Mouse (Mus musculus) forebrain, embryonic 14.5 days (tissue): ENCODE measurements at regions not wholly inside any gene's neighbourhood (a gene's known extent, or its start where the extent isn't known, plus 50 kb on each side); places are given as distances from the start of the nearest gene placed in this dataset.
"Not testable (repeated sequence)": the region's sequence is repeated elsewhere in the genome, so short reads cannot be mapped to it uniquely, and the experiment has no call there.

Source experiments
- ATAC-seq: fragments of 200-750 bp; cut with Nextera tagmentation; 2 replicates; pipeline ENCODE4 v1.8.0; 2017; ENCODE audit warnings: mild to moderate bottlenecking, moderate library complexity
- DNase-seq: peaks from one replicate; pipeline ENCODE4 v3.0.0-alpha.2; 2015; ENCODE audit warnings: low spot score
- H3K27ac ChIP-seq: fragments of 300-500 bp; sonication (generic); 2 replicates; pipeline ENCODE4 v1.5.1; 2014; ENCODE audit warnings: low read depth, mild to moderate bottlenecking, control low read depth, low read length, moderate library complexity
- H3K27me3 ChIP-seq: fragments of 300-500 bp; sonication (generic); replicated peaks from 2 replicates; pipeline ENCODE4 v1.6.1; 2014; ENCODE audit warnings: low read length, control low read depth, mixed read lengths; ENCODE audit not compliant: control insufficient read depth, insufficient read depth
- H3K36me3 ChIP-seq: fragments of 300-500 bp; sonication (generic); 2 replicates; pipeline ENCODE4 v1.6.1; 2014; ENCODE audit warnings: low read length, control low read depth; ENCODE audit not compliant: control insufficient read depth, insufficient read depth
- H3K4me1 ChIP-seq: fragments of 300-500 bp; sonication (generic); 2 replicates; pipeline ENCODE4 v1.6.1; 2014; ENCODE audit warnings: antibody characterized with exemption, low read length, control low read depth; ENCODE audit not compliant: control insufficient read depth, insufficient read depth
- H3K4me2 ChIP-seq: fragments of 300-500 bp; sonication (generic); 2 replicates; pipeline ENCODE4 v1.6.1; 2014; ENCODE audit warnings: mild to moderate bottlenecking, control low read depth, low read length
- H3K4me3 ChIP-seq: fragments of 300-500 bp; sonication (generic); 2 replicates; pipeline ENCODE4 v1.5.1; 2014; ENCODE audit warnings: low read depth, low read length, control low read depth
- H3K9ac ChIP-seq: fragments of 300-500 bp; sonication (generic); 2 replicates; pipeline ENCODE4 v1.6.1; 2014; ENCODE audit warnings: mild to moderate bottlenecking, low read length, control low read depth, moderate library complexity
- H3K9me3 ChIP-seq: fragments of 300-500 bp; sonication (generic); replicated peaks from 2 replicates; pipeline ENCODE4 v1.6.1; 2016; ENCODE audit warnings: low read length, control low read depth, mixed read lengths; ENCODE audit not compliant: control insufficient read depth
- WGBS: fragments of 180-500 bp; shearing (Covaris S2); extraction: QIAGEN DNeasy Blood & Tissue Kit; methylation state at CpG from one replicate; pipeline ENCODE4 v1.1.7; 2014; 5-methylcytosine and 5-hydroxymethylcytosine counted together

GRCm38 (mm10) chrX:77425728-77426102, 85.1 kb upstream of the Tbl1x start:
- not testable (repeated sequence) for ATAC-seq, H3K27ac ChIP-seq
- 75% methylated on average over 3 of the region's 3 CpGs for WGBS

DNA sequence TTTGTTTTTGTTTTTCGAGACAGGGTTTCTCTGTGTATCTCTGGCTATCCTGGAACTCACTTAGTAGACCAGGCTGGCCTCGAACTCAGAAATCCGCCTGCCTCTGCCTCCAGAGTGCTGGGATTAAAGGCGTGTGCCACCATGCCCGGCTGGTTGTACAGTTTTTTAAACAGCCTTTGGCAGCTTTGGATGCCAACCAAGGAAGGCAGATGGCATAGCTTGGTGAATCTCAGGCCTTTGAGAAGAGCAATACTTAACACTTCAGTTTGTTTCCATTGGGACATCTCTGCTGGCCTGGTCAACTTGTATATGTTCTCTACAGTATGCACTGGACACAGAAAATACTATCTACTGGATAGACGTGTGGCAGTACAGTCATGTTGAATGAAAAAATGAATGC, 84.0 kb upstream of the Tbl1x start:
- WGBS = 82% methylated on average over 6 of the region's 6 CpGs

More at GRCm38 (mm10) chrX:77425728-77426102, 85.1 kb upstream of the Tbl1x start:
- not testable (repeated sequence) for H3K4me1 ChIP-seq, H3K9me3 ChIP-seq, H3K27me3 ChIP-seq, H3K9ac ChIP-seq, H3K4me2 ChIP-seq, H3K36me3 ChIP-seq, DNase-seq, H3K4me3 ChIP-seq

GRCm38 (mm10) chrX:77432001-77432565, 78.7 kb upstream of the Tbl1x start:
- ATAC-seq = no peak

More for the DNA sequence above, 84.0 kb upstream of the Tbl1x start:
- not testable (repeated sequence) for ATAC-seq, H3K9me3 ChIP-seq, H3K4me3 ChIP-seq, H3K4me2 ChIP-seq, H3K4me1 ChIP-seq, DNase-seq, H3K9ac ChIP-seq, H3K36me3 ChIP-seq, H3K27me3 ChIP-seq, H3K27ac ChIP-seq

GRCm38 (mm10) chrX:77432846-77433810, 77.7 kb upstream of the Tbl1x start:
- Histone ChIP-seq H3K9me3 (no peaks in the 10 kb centered on the region), H3K4me3 (peak overlapping the region; percentile 16), H3K4me1 (peaks cover 3% of the 10 kb centered on the region; the same call in 1 of the 2 replicates), H3K36me3 (no peaks in the 10 kb centered on the region), H3K27ac (peak overlapping the region; percentile 60), H3K9ac (no peak overlapping the region), H3K27me3 (no peaks in the 10 kb centered on the region), H3K4me2 (peak overlapping the region; percentile 39; the same call in 1 of the 2 replicates)
- peak; percentile 98 for DNase-seq
- WGBS = 26% methylated on average over 25 of the region's 29 CpGs
- ATAC-seq = peak; percentile 94

More at GRCm38 (mm10) chrX:77432001-77432565, 78.7 kb upstream of the Tbl1x start:
- Histone ChIP-seq H3K4me1 (peaks cover 3% of the 10 kb centered on the region; the same call in 1 of the 2 replicates), H3K4me2 (no peak overlapping the region), H3K36me3 (no peaks in the 10 kb centered on the region), H3K9me3 (no peaks in the 10 kb centered on the region), H3K4me3 (no peak overlapping the region), H3K27me3 (no peaks in the 10 kb centered on the region), H3K27ac (peak overlapping the region; percentile 55; the same call in 1 of the 2 replicates), H3K9ac (no peak overlapping the region)
- DNase-seq = no peak
- WGBS = 86% methylated on average over 2 of the region's 2 CpGs

DNA sequence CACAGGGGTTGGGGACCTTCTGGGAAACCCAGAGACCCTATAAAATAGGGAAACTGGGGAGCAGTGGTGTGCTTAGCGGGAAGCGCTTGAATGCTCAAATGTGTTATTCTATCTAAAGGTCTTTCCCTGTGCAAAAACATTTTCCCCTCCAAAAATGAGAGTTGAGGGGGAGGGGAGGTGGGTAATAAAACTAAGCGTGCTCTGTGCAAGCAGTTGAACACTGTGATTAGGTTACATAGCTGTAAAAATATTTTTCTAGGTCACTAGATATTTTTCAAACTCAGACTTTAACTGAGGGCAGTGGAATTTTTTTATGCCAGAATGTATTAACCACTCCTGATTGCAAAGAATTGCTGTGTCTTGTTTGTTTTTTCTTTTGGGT, 77.0 kb upstream of the Tbl1x start:
- 31% methylated on average over 3 of the region's 3 CpGs for WGBS
- peaks cover 3% of the 10 kb centered on the region; the same call in 1 of the 2 replicates for H3K4me1 ChIP-seq
- no peak overlapping the region for H3K4me3 ChIP-seq
- H3K4me2 ChIP-seq = peak overlapping the region; percentile 39; the same call in 1 of the 2 replicates
- no peaks in the 10 kb centered on the region for H3K9me3 ChIP-seq
- H3K27ac ChIP-seq = peak overlapping the region; percentile 60
- no peak overlapping the region for H3K9ac ChIP-seq
- peak; percentile 49; the same call in 1 of the 2 replicates for ATAC-seq
- no peaks in the 10 kb centered on the region for H3K27me3 ChIP-seq
- no peaks in the 10 kb centered on the region for H3K36me3 ChIP-seq
- no peak for DNase-seq

- Histone ChIP-seq H3K4me2 (no peak overlapping the region), H3K4me1 (no peaks in the 10 kb centered on the region), H3K4me3 (no peak overlapping the region), H3K9me3 (no peaks in the 10 kb centered on the region), H3K27me3 (no peaks in the 10 kb centered on the region), H3K36me3 (no peaks in the 10 kb centered on the region), H3K9ac (no peak overlapping the region), H3K27ac (no peak overlapping the region; the same call in 1 of the 2 replicates)
- 28% methylated on average over 3 of the region's 3 CpGs for WGBS
- DNase-seq = peak; percentile 74
- peak; percentile 66 for ATAC-seq
These were observed 66.8 kb upstream of the Tbl1x start for GRCm38 (mm10) chrX:77443852-77444492.

DNA sequence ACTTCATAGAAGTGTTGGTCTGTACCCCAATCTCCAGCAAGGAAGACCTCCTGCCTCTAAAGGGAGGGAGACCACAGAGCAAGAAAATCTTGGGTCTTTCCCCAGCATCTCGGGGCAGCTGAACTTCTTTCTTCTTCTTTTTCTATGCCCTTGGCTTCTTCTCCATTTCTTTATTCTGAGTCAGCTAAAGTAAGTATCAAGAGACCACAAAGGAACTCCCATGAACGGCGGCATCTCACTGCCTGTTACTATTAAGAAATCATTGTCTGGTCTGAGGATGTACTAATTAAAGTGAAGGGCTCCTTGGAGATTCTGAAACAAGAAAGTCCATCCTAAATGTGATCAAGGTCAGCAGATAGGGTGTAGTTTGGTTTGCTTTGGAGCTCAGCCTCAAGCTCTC, 64.1 kb upstream of the Tbl1x start:
- no peak overlapping the region for H3K9ac ChIP-seq
- WGBS = 81% methylated on average over 3 of the region's 3 CpGs

GRCm38 (mm10) chrX:77451977-77452675, 58.7 kb upstream of the Tbl1x start:
- ATAC-seq (peak; percentile 42; the same call in 1 of the 2 replicates), DNase-seq (peak; percentile 60)
- H3K36me3 ChIP-seq = no peaks in the 10 kb centered on the region
- H3K27ac ChIP-seq = no peak overlapping the region
- no peaks in the 10 kb centered on the region for H3K9me3 ChIP-seq
- H3K4me2 ChIP-seq = no peak overlapping the region
- no peaks in the 10 kb centered on the region for H3K4me1 ChIP-seq
- WGBS = 52% methylated on average over 1 of the region's 1 CpGs
- H3K9ac ChIP-seq = no peak overlapping the region
- no peaks in the 10 kb centered on the region for H3K27me3 ChIP-seq
- H3K4me3 ChIP-seq = no peak overlapping the region

More for the DNA sequence above, 64.1 kb upstream of the Tbl1x start:
- DNase-seq (no peak), ATAC-seq (no peak)
- H3K27me3 ChIP-seq = no peaks in the 10 kb centered on the region
- no peak overlapping the region for H3K4me3 ChIP-seq
- H3K9me3 ChIP-seq = no peaks in the 10 kb centered on the region
- H3K36me3 ChIP-seq = no peaks in the 10 kb centered on the region
- no peaks in the 10 kb centered on the region for H3K4me1 ChIP-seq
- no peak overlapping the region for H3K4me2 ChIP-seq
- H3K27ac ChIP-seq = no peak overlapping the region
